Mouse (Mus musculus) myocyte (in vitro differentiated cells): ENCODE measurements at regions not wholly inside any gene's neighbourhood (a gene's known extent, or its start where the extent isn't known, plus 50 kb on each side); places are given as distances from the start of the nearest gene placed in this dataset.

ENCODE experiments used
- CEBPB ChIP-seq: IDR thresholded peaks from 2 replicates; pipeline ENCODE4 v1.6.1; 2011; ENCODE audit warnings: mild to moderate bottlenecking, moderate library complexity; ENCODE audit not compliant: poor library complexity, insufficient read depth, severe bottlenecking
- E2F4 ChIP-seq: IDR thresholded peaks from one replicate; pipeline ENCODE4 v1.6.1; 2011; ENCODE audit warnings: mild to moderate bottlenecking, control low read depth, moderate library complexity; ENCODE audit not compliant: insufficient read depth
- MAX ChIP-seq: IDR thresholded peaks from one replicate; pipeline ENCODE4 v1.6.1; 2011; ENCODE audit warnings: low read depth, mild to moderate bottlenecking, control low read depth
- MYOD1 ChIP-seq, 3 experiments: IDR thresholded peaks; one replicate each; pipeline ENCODE4 v1.6.1; 2011; ENCODE audit warnings: control low read depth in 2 of 3, low read depth in 2 of 3, mild to moderate bottlenecking in 2 of 3, moderate library complexity in 1 of 3; ENCODE audit not compliant: insufficient read length in 2 of 3, control insufficient read depth in 1 of 3
- POLR2A ChIP-seq: IDR thresholded peaks from one replicate; pipeline ENCODE4 v1.6.1; 2011; ENCODE audit warnings: low read depth, mild to moderate bottlenecking, control low read depth, moderate library complexity; ENCODE audit not compliant: insufficient read length
- SRF ChIP-seq: IDR thresholded peaks from one replicate; pipeline ENCODE4 v1.6.1; 2011; ENCODE audit warnings: low read depth; ENCODE audit not compliant: control insufficient read depth, insufficient read length
- TCF12 ChIP-seq: IDR thresholded peaks from one replicate; pipeline ENCODE4 v1.6.1; 2011; ENCODE audit warnings: mild to moderate bottlenecking, control low read depth; ENCODE audit not compliant: poor library complexity, insufficient read depth, severe bottlenecking
- TCF3 ChIP-seq: IDR thresholded peaks from one replicate; pipeline ENCODE4 v1.6.1; 2011; ENCODE audit warnings: low read depth, control low read depth; ENCODE audit not compliant: insufficient read length
- USF1 ChIP-seq: IDR thresholded peaks from one replicate; pipeline ENCODE4 v1.6.1; 2011; ENCODE audit warnings: low read depth, mild to moderate bottlenecking, control low read depth, moderate library complexity

DNA sequence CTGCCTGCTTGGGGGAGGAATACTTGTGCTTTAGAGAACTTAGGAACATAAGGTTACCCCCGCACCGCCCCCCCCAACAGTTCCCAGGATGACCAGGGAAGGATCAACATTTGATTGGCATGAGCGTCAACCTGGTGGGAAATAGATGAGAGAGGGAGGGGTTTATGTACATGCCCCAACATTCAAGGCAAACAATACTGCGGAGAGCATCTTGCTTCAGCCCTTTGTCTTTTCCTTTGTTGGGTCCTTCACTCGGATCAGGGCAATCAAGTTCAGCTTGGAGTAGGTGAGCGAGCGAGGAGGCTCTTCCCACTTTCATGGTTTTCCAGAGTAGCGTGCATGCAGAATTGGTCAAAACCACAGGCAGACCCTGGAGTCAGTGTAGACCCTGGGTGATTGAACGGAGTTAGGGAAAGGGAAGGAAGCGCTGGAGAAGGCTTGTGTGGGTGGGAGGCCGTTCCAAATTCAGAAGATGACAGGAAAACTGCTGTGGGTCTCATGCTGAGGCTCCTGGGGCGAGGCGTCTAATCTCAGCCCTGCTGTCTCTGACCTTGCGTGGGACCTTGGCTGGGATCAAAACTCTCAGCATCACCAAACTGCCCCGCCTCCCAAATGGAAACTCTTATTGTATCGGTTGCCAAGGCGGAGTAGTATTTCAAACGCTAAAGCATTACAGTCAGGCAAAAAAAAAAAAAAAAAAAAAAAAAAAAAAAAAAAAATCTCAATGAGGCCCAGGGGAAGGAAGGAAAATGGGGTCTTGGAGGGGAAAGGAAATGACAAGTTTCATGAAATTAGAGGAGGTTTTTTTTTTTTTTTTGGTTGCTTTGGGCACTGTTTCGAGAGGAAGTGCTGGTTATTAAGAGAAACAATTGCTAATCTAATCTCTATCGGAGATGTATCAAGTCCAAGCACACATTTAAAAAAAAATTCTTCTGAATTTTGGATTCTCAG, 99.3 kb upstream of the Ado start:
- no peak for TF ChIP-seq POLR2A
- TF ChIP-seq MYOD1 (IDR thresholded peaks at IDR 0.05; ENCODE audit: control insufficient read depth in 1 of 3, insufficient read length in 2 of 3, low read depth in 2 of 3) = no peak
- TF ChIP-seq USF1 = no peak
- TF ChIP-seq TCF3 = no peak
- no peak for TF ChIP-seq TCF12
- TF ChIP-seq MAX = no peak
- TF ChIP-seq SRF = no peak
- no peak for TF ChIP-seq E2F4
- no peak for TF ChIP-seq CEBPB
